Mouse (Mus musculus) urinary bladder, adult 18-20 months (tissue): ENCODE data around the gene Nfkbiz.

Source experiments
- DNase-seq, 2 experiments: peaks; one replicate each; pipeline ENCODE4 v3.0.0; 2022; ENCODE audit warnings: low spot score in 2 of 2, mixed read lengths in 2 of 2

Gene Nfkbiz

GRCm38 (mm10) chr16:55804799-55805198 lies 33.9 kb downstream of the Nfkbiz start:
- DNase-seq, result no peak

- DNase-seq, result no peak
Observed at GRCm38 (mm10) chr16:55801629-55802028, 37.1 kb downstream of the Nfkbiz start.

- no peak for DNase-seq
Observed at GRCm38 (mm10) chr16:55798845-55799244, 39.9 kb downstream of the Nfkbiz start.

GRCm38 (mm10) chr16:55790326-55790725 lies 48.4 kb downstream of the Nfkbiz start:
- DNase-seq, result no peak

GRCm38 (mm10) chr16:55789291-55789690 lies 49.4 kb downstream of the Nfkbiz start:
- DNase-seq, result no peak

- no peak for DNase-seq
Observed at GRCm38 (mm10) chr16:55788671-55789070, 50.0 kb downstream of the Nfkbiz start.

GRCm38 (mm10) chr16:55787385-55788072 lies 51.2 kb downstream of the Nfkbiz start:
- peak in 1 of 2 experiments; percentile 54 for DNase-seq

- no peak for DNase-seq
Observed at GRCm38 (mm10) chr16:55784379-55784778, 54.3 kb downstream of the Nfkbiz start.

- no peak for DNase-seq
Observed at GRCm38 (mm10) chr16:55783923-55784322, 54.8 kb downstream of the Nfkbiz start.

GRCm38 (mm10) chr16:55782911-55783310 lies 55.8 kb downstream of the Nfkbiz start:
- DNase-seq, result no peak

GRCm38 (mm10) chr16:55781809-55782208 lies 56.9 kb downstream of the Nfkbiz start:
- no peak for DNase-seq

GRCm38 (mm10) chr16:55780958-55781558 lies 57.6 kb downstream of the Nfkbiz start:
- DNase-seq, result no peak

GRCm38 (mm10) chr16:55776329-55776728 lies 62.4 kb downstream of the Nfkbiz start:
- no peak for DNase-seq

- no peak for DNase-seq
Observed at GRCm38 (mm10) chr16:55770247-55770646, 68.5 kb downstream of the Nfkbiz start.
